Mouse (Mus musculus): ENCODE results near the gene Ddx19b.

GRCm38 (mm10) chr8:110966586-110966985 lies 65.0 kb downstream of the Ddx19b start:
- no peak for TF ChIP-seq ZC3H11A (IDR thresholded peaks at IDR 0.05; ENCODE audit: borderline replicate concordance, low read depth, low read length)
- no peak for TF ChIP-seq CHD2 (IDR thresholded peaks at IDR 0.05; ENCODE audit: low read depth, low read length)
- TF ChIP-seq HCFC1 (IDR thresholded peaks at IDR 0.05; ENCODE audit: borderline replicate concordance, insufficient read depth, low read length) = no peak
